Mouse (Mus musculus): ENCODE measurements at regions not wholly inside any gene's neighbourhood (a gene's known extent, or its start where the extent isn't known, plus 50 kb on each side); places are given as distances from the start of the nearest gene placed in this dataset.

DNA sequence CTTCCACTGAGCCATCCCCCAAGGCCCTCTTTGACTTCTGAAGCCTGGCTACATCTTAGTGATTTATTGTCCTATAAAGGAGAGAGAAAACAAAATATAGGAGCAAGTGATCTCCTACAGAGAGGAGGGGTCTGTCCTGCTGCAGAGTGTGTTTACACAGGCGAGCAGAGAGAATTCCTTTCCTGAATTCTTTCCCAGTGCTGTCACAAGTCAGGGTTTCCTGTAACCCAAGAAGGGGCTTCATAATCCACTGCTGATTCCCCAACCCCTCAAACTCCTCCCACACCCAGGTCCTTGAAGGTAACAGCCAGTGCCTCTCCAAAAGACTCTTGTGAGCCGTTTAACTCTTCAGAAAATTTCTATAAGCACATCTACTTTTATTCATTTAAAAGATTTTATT is 66.8 kb upstream of the Tpm1 start:
- no peak for DNase-seq

DNA sequence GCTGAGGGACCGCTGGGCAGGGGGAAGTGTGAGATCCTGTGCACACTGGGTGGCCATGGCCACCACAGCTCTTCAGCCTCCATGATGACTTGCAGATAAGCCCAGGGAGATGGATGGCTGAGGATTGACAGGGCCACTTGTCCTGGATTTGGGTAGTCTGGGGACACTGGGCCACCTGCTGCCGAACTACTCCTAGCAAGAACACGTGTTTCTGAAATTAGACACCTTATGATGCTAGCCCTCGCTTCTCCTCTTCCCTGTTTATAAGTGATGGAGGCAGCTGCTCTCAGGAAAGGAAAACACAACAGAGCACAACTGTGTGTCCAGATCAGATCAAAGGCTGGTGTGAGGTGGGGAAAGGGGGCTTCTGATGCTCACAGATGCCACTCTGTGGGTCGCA is 64.9 kb upstream of the Tpm1 start:
- DNase-seq = no peak

DNA sequence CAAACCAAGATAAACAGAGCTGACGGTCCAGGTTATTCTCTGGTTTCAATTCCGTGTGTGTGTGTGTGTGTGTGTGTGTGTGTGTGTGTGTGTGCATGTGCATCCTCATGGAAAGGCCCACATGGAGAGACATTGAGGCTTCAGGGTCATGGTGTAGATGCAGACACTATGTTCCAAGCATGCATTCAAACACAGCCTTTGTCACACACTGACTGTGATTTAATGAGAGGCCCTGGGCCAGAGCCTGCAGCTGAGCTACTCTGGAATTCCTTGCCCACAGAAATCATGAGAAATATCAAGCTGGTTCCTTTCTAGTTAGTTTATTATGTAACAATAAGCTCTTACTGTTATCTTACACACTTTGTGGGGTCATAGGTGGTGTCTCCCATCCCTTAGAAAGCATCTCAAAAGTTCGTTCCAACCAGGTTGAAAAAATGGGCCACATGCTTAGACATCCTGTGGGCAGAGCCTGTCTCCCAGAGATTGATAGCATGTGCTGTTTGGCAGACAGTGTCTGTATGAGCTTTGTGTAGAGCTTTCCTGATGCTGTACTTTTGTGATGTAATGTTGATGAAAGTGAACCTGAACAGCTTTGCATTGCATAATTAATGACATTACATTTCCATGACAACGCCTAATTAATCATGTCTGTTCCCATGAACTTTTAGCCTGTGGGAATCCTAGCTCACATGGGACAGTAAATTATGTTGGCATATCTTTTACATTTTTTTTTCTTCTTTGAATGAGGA is 62.8 kb upstream of the Tpm1 start:
- DNase-seq = no peak

DNA sequence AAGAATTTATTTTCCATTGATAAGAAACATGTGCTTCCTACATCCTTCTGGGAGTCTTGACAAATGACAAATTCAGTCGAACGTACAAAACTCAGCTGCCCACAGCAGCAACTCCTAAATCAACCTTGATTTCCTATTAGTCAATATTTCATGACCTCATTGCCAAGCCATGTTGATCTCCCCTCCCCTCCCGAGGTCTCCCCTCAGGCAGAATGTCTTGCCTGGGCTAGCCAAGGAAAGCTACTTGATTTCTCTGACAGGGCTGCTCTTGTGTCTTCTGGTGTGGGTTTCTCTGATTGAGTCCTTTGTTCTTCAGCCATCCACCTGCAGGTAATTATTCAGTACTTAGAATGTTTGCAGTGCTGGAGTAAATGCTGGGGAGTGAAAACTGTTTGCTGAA is 58.7 kb upstream of the Tpm1 start:
- DNase-seq = no peak

DNA sequence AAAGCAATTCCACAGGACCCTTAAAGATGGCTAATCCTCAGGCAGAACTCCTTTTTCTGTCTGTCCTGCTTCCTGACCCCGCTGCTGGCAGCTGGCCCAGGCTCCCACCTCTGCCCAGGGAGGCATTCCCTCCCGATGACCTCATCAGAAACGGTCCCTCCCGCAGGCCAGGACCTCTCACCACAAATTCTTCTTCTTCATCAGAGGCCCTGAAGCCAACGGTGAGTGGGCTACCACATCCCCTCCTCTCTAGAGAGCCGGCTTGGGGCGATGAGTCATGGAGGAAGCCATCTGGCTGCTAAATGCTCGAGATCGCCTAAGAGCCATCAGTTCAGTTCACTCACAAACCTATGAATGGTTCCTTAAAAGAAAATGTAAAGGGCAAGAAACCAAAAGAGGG is 56.7 kb upstream of the Tpm1 start:
- DNase-seq = no peak

DNA sequence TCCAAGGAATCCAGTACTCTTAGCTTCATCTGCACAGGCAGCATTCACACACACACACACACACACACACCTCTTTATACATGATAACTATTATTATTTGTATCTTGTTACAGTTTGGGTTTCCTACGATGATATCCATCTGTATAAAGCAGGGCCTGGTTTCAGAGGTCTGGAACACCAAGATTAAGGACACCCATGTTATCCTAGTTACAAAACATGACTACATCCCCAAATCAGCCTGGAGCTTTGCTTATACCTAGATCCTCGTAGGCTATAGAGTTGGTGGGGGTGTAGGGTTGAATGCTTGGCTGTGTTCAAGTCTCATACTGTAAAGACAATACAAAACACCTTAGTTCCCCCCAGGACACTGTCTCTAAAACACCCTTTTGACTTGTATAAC is 56.0 kb upstream of the Tpm1 start:
- no peak for DNase-seq

DNA sequence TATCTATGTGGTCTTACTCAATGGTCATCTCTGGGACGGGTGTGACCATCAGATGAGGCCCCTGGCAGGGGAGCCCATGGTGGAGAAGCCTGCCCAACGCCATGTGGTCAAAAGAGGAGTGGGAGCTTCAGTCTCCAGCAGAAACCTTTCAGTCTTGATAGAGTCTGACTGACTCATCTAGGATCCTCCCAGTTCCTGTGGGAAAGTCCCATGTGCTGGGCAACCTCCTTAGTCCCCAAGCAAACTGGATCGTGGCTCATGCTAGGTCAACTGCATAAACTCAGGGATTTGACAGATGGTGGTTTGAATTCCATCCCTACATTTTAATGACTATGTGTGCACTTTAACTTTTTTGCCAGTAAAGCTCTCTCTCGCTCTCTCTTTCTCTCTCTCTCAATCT is 55.4 kb upstream of the Tpm1 start:
- DNase-seq = no peak

DNA sequence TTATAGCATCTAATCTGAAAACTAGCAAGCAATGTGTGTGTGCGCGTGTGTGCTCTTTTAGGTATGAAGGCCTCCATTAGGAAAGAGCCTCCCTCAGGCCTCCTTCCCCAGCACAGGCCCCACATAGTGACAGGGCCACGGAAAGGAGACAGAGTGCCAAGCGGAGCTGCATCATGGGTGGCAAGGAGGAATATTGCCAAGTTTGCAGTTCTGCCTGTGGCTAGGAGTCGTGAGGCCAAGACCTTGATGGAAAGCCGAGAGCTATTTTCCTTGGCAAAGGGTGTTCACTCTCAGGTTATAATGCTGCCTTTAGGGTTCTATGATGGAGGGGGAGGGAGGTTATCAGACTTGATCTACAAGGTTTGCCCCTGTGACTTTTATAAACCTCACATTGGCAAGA is 53.4 kb upstream of the Tpm1 start:
- DNase-seq = no peak

DNA sequence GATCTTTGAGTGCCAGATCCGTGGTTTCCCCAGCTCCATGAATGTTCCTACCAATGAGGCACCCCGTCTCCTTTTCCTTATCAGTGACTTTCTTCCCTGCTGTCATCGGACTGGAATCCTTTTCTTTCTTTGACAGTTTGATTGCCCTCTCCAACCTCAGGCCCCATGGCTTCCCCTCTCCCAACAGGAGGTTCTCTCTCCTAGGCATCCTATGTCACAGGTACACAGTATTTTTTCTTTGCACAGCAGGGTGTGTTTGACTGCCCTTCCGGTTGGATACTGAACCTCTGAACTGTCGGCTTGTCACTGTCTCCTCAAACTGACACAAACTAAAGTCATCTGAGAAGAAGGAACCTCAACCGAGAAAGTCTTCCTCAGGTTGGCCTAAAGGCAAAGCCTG is 50.3 kb upstream of the Tpm1 start:
- DNase-seq = no peak

Data from spleen, adult 18-20 months (tissue).